Mouse (Mus musculus): Measurements from ENCODE around the gene Pabpn1l. TPM values are rescaled to one million over a fixed set of nuclear protein-coding genes. Genes with fewer than 3 reads are reported as not detected.
"Not testable (repeated sequence)": the region's sequence is repeated elsewhere in the genome, so short reads cannot be mapped to it uniquely, and the experiment has no call there.

Pabpn1l gene
- polyA plus RNA-seq, 1 experiment from 2014 or later = not detected

- Histone ChIP-seq H3K27me3 (replicated peaks) (no peaks in the 10 kb centered on the region), H3K36me3 (no peaks in the 10 kb centered on the region), H3K9me3 (no peaks in the 10 kb centered on the region), H3K4me1 (replicated peaks) (peaks cover 36% of the 10 kb centered on the region), H3K4me2 (replicated peaks) (no peak overlapping the region), H3K27ac (no peak overlapping the region), H3K9ac (no peak overlapping the region), H3K4me3 (replicated peaks) (no peak overlapping the region)
- ATAC-seq = no peak
- 40% methylated on average over 15 of the region's 15 CpGs for WGBS
Observed at GRCm38 (mm10) chr8:122580926-122581325, 41.6 kb downstream of the Pabpn1l start.

DNA sequence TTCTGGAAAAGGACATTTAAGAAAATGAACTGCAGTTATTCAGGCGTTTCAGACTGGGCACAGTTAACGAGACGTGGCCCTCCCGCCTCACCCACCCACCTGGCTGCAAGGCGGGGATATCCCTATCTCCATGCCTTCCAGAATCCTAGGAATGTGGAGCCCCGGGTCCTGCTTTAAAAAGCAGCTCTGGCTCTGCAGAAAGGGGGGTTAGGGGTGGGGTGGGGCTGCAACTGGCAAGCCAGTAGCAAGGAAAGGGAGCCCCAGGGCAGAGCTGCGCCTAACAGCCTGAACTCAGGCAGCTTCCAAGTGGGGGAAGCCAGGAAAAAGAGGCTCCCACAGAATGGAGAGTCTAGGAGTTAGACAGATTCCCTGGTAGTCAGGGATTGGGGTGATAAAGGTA lies 43.3 kb downstream of the Pabpn1l start:
- Histone ChIP-seq H3K36me3 (no peaks in the 10 kb centered on the region), H3K4me1 (replicated peaks) (peaks cover 34% of the 10 kb centered on the region), H3K9me3 (no peaks in the 10 kb centered on the region), H3K27ac (no peak overlapping the region), H3K27me3 (replicated peaks) (no peaks in the 10 kb centered on the region), H3K9ac (no peak overlapping the region), H3K4me2 (replicated peaks) (no peak overlapping the region), H3K4me3 (replicated peaks) (no peak overlapping the region)
- no peak for ATAC-seq
- 31% methylated on average over 7 of the region's 7 CpGs for WGBS

GRCm38 (mm10) chr8:122577116-122577515 lies 45.4 kb downstream of the Pabpn1l start:
- peaks cover 6% of the 10 kb centered on the region for H3K36me3 ChIP-seq
- H3K9ac ChIP-seq = peak overlapping the region; percentile 5; the same call in 1 of the 2 replicates
- peak overlapping the region; percentile 85 for H3K27ac ChIP-seq

GRCm38 (mm10) chr8:122576648-122577022 lies 45.9 kb downstream of the Pabpn1l start, which contains the start of gene Aprt:
Gene Aprt (minus strand): TSS chr8:122576909.
- peak within 1 kb of the TSS; percentile 83 for H3K9ac ChIP-seq

More at GRCm38 (mm10) chr8:122577116-122577515, 45.4 kb downstream of the Pabpn1l start:
- Histone ChIP-seq H3K27me3 (replicated peaks) (no peaks in the 10 kb centered on the region), H3K9me3 (no peaks in the 10 kb centered on the region), H3K4me1 (replicated peaks) (peaks cover 37% of the 10 kb centered on the region), H3K4me2 (replicated peaks) (peak overlapping the region; percentile 81), H3K4me3 (replicated peaks) (peak overlapping the region; percentile 77)
- 28% methylated on average over 10 of the region's 10 CpGs for WGBS
- ATAC-seq = peak; percentile 8

DNA sequence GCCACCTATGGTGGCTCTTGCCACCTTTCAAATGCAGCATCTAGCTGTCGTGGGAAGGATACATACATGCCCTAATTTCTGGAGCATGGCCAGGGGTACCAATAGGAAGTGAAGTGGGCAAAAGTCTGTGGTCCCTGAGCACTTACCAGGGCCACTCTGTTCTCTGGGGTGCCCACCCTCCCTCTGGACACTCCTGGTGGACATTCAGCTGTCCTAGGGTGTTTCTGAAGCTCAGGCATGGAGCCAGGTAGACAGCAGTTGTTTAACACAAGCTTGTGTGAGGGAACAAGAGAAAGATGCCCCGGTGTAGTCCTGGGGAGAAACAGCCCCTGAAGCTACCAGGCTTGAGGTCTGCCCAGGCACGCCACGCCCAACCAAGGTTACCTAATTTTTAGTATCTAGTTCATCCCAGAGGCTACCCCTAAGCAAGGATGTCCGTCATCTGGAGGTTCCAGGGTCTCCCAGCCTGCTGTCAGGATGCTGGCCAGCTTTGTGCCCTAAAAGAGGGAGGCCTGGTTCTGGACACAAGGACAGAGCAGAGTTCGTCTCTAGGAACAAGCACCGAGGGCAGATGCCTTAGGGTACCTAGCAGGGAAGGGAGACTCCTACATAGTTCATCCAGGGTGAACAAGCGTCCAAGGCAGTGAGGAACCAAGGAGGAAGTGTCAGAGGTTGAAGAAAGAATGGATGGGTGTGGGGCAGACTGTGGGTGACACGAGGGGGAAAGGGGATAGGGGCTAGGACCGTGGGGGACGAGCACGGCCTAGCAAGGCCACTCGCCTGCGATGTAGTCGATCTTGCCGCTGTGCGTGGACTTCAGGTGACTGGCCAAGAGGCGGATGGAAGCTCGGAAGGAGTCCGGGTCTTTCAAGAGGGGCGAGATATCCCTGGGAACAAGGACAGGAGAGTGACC lies 46.5 kb downstream of the Pabpn1l start:
- Histone ChIP-seq H3K36me3 (peaks cover 17% of the 10 kb centered on the region), H3K27me3 (replicated peaks) (no peaks in the 10 kb centered on the region), H3K9ac (peak overlapping the region; percentile 83), H3K27ac (peak overlapping the region; percentile 85), H3K4me3 (replicated peaks) (peak overlapping the region; percentile 77), H3K4me1 (replicated peaks) (peaks cover 37% of the 10 kb centered on the region), H3K4me2 (replicated peaks) (peak overlapping the region; percentile 81), H3K9me3 (no peaks in the 10 kb centered on the region)
- 11% methylated on average over 21 of the region's 21 CpGs for WGBS
- peak; percentile 16 for ATAC-seq

More at GRCm38 (mm10) chr8:122576648-122577022, 45.9 kb downstream of the Pabpn1l start, which contains the start of gene Aprt:
- WGBS = 0% methylated on average over 39 of the region's 39 CpGs
- Histone ChIP-seq H3K4me1 (replicated peaks) (peaks cover 37% of the 10 kb centered on the region), H3K4me3 (replicated peaks) (peak within 1 kb of the TSS; percentile 77), H3K27me3 (replicated peaks) (no peaks in the 10 kb centered on the region), H3K4me2 (replicated peaks) (peak within 1 kb of the TSS; percentile 81), H3K36me3 (peaks cover 11% of the 10 kb centered on the region), H3K27ac (peak within 1 kb of the TSS; percentile 85), H3K9me3 (no peaks in the 10 kb centered on the region)
- ATAC-seq = peak; percentile 90

DNA sequence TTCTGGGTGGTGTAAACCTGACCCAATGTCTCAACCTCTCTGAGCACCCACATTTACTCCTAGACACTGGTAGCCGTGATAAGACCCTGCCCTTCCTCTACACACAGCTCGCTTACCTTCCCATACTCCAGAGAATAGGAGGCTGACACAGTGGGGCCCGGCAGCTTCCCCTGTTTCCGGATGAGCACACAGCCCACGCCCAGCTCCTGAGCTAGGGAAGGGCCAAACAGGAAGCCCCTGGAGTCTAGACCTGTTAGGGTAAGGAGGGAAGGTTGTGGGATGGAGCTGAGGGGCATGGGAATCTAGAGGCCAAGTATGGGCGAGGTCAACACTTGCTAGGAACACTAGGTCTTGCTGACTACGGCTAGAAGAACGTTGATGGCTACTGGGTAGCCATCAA lies 47.3 kb downstream of the Pabpn1l start:
- WGBS = 50% methylated on average over 8 of the region's 8 CpGs
- Histone ChIP-seq H3K9ac (peak overlapping the region; percentile 83), H3K4me3 (replicated peaks) (peak overlapping the region; percentile 77), H3K9me3 (no peaks in the 10 kb centered on the region), H3K27ac (peak overlapping the region; percentile 85), H3K4me2 (replicated peaks) (peak overlapping the region; percentile 81), H3K27me3 (replicated peaks) (no peaks in the 10 kb centered on the region), H3K36me3 (peaks cover 24% of the 10 kb centered on the region), H3K4me1 (replicated peaks) (peaks cover 37% of the 10 kb centered on the region)
- ATAC-seq = no peak

DNA sequence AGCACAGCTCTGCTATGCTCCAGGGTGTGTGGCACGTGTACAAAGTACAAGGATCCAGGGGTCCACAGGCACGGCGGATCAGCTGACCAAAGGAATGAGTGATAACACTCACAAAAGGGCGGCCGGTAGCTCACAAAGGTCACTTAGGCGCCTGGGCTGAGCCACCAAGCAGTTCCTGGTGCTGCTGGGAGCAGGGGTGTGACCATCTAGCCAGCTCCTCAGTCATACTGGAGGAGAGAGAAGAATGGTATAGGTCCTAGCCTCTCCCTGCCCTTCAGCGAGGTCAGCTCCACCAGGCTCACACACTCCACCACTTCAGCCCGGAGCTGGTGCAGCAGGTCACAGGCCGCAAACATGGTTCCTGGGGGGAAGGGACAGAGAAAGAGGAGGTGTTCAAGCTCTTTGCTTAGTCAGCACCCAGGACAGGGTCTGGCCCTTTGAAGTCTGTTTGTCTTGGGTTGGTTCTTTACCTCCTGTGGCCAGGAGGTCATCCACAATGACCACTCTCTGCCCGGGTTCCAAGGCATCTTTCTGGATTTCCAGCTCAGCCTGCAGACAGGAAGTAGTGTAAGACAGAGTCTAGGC lies 47.8 kb downstream of the Pabpn1l start:
- ATAC-seq = peak; percentile 68
- Histone ChIP-seq H3K36me3 (peaks cover 30% of the 10 kb centered on the region), H3K27me3 (replicated peaks) (no peaks in the 10 kb centered on the region), H3K4me1 (replicated peaks) (peaks cover 37% of the 10 kb centered on the region), H3K4me3 (replicated peaks) (peak overlapping the region; percentile 77), H3K4me2 (replicated peaks) (peak overlapping the region; percentile 81), H3K9ac (peak overlapping the region; percentile 83; the same call in 1 of the 2 replicates), H3K9me3 (no peaks in the 10 kb centered on the region), H3K27ac (peak overlapping the region; percentile 85)
- WGBS = 24% methylated on average over 10 of the region's 10 CpGs

DNA sequence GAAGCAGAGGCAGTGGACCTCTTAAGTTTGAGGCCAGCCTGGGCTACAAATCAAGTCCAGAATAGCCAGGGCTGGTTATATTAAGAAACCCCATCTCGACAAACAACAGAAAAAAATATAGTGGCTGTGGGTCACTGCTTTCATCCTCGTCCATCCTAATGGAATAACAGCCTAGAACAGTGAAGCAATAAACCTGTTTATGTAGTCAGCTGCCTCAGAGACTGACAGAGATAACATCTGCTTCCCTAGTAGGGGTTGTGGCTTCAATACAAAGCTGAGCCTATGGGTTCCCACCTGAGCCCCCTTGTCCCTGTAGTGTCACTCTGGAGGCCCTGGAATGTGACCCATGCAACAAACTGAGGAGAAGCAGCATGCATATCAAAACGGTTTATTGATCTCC lies 48.3 kb downstream of the Pabpn1l start:
- 27% methylated on average over 3 of the region's 3 CpGs for WGBS
- ATAC-seq = no peak; the same call in 1 of the 2 replicates
- Histone ChIP-seq H3K27ac (peak overlapping the region; percentile 85; the same call in 1 of the 2 replicates), H3K4me2 (replicated peaks) (peak overlapping the region; percentile 81; the same call in 1 of the 2 replicates), H3K4me3 (replicated peaks) (no peak overlapping the region), H3K27me3 (replicated peaks) (no peaks in the 10 kb centered on the region), H3K36me3 (peaks cover 31% of the 10 kb centered on the region), H3K9me3 (no peaks in the 10 kb centered on the region), H3K9ac (no peak overlapping the region), H3K4me1 (replicated peaks) (peaks cover 38% of the 10 kb centered on the region)

DNA sequence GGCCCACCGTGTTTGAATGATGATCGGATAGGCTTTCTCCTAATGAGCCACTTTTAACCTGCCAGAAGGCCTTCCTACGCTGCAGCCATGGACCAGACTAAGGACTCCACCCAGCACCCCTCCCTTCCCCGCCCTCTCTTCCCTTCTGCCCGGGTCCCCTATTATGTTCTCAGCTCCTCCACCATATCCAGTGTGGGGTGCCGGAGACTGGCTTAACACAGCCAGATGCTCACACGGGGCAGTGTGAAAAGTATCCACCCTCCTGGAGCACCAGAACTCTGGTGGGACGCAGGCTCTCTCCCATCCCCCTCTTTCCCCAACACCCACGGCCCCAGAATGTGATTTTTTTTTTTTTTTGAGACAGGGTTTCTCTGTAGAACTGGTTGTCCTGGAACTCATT lies 49.0 kb downstream of the Pabpn1l start:
- H3K27me3 ChIP-seq (replicated peaks) = no peaks in the 10 kb centered on the region
- peak overlapping the region; percentile 24 for H3K27ac ChIP-seq
- H3K36me3 ChIP-seq = peaks cover 31% of the 10 kb centered on the region
- no peak overlapping the region for H3K4me3 ChIP-seq (replicated peaks)
- ATAC-seq = no peak
- peaks cover 42% of the 10 kb centered on the region for H3K4me1 ChIP-seq (replicated peaks)
- H3K9ac ChIP-seq = no peak overlapping the region
- H3K9me3 ChIP-seq = no peaks in the 10 kb centered on the region
- H3K4me2 ChIP-seq (replicated peaks) = no peak overlapping the region
- 59% methylated on average over 9 of the region's 9 CpGs for WGBS

DNA sequence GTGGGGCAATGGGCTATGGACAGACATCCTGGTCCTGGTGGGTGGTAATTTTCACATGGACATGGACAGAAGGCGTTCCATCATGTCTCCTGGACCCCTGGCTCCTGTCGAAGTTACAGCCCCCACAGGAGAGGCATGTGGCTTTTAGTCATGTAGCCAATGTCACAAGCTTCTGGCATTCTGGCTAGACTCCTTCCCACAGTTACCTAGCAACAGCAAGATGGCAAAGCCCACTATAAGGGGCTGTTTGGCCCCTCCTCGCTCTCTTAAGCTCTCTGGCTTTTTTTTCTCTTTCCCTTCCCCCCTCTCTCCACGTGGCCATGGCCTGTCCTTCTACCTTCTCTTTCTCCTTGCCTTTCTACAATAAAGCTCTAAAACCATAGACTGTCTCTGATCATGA lies 49.4 kb downstream of the Pabpn1l start:
- ATAC-seq; H3K9me3 ChIP-seq; H3K4me2 ChIP-seq (replicated peaks); H3K27me3 ChIP-seq (replicated peaks); H3K9ac ChIP-seq; H3K4me3 ChIP-seq (replicated peaks): not testable (repeated sequence)
- H3K36me3 ChIP-seq = peaks cover 31% of the 10 kb centered on the region
- H3K4me1 ChIP-seq (replicated peaks) = peaks cover 42% of the 10 kb centered on the region
- H3K27ac ChIP-seq = peak overlapping the region; percentile 24; the same call in 1 of the 2 replicates
- 34% methylated on average over 4 of the region's 4 CpGs for WGBS

- Histone ChIP-seq H3K36me3 (peaks cover 31% of the 10 kb centered on the region), H3K27ac (0 out of 2 replicates have a peak overlapping the region, but pooled peaks have one; percentile 24), H3K9ac (no peak overlapping the region), H3K9me3 (no peaks in the 10 kb centered on the region), H3K4me1 (replicated peaks) (peaks cover 42% of the 10 kb centered on the region), H3K27me3 (replicated peaks) (no peaks in the 10 kb centered on the region), H3K4me3 (replicated peaks) (no peak overlapping the region), H3K4me2 (replicated peaks) (no peak overlapping the region)
- ATAC-seq = no peak
- 73% methylated on average over 3 of the region's 3 CpGs for WGBS
Observed at GRCm38 (mm10) chr8:122572751-122573150, 49.8 kb downstream of the Pabpn1l start.

DNA sequence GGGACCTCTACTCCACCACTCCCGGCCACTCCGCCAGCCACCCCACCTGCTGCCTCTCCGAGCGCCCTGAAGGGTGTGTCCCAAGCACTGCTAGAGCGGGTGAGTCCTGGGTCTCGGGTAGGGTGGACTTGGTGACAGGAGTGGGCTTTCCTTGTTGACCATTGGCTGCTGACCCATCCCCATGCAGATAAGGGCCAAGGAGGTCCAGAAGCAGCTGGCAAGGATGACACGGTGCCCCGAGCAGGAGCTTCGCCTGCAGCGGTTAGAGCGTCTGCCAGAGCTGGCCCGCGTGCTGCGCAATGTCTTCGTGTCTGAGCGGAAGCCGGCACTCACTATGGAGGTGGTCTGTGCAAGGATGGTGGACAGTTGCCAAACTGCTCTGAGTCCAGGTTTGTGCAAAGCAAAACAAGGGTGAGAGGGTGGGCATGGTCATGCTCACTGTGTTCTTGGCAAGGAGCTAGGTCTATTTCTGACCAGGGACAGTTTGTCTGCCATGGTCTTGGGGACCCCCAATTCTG lies 50.7 kb downstream of the Pabpn1l start:
- H3K9ac ChIP-seq = no peak overlapping the region
- no peak overlapping the region for H3K4me3 ChIP-seq (replicated peaks)
- H3K4me2 ChIP-seq (replicated peaks) = no peak overlapping the region
- 87% methylated on average over 17 of the region's 17 CpGs for WGBS
- H3K27me3 ChIP-seq (replicated peaks) = no peaks in the 10 kb centered on the region
- peaks cover 31% of the 10 kb centered on the region for H3K36me3 ChIP-seq
- peaks cover 38% of the 10 kb centered on the region for H3K4me1 ChIP-seq (replicated peaks)
- no peak overlapping the region; the same call in 1 of the 2 replicates for H3K27ac ChIP-seq
- no peaks in the 10 kb centered on the region for H3K9me3 ChIP-seq
- ATAC-seq = no peak
